Mouse (Mus musculus) layer of hippocampus, postnatal 25 days (tissue): ENCODE results near the gene AA986860. TPM values are rescaled to one million over a fixed set of nuclear protein-coding genes. Genes with fewer than 3 reads are reported as not detected.

Experiments used
- DNase-seq, 2 experiments: peaks; one replicate each; pipeline ENCODE4 v3.0.0; 2022; ENCODE audit warnings: mixed read lengths in 2 of 2, low spot score in 1 of 2; ENCODE audit errors: extremely low spot score in 1 of 2
- total RNA-seq, 2 experiments: library from RNA; stranded (reverse); gene quantifications; 2 replicates each; pipeline ENCODE4 v1.2.3; 2021

The AA986860 gene
- total RNA-seq, 2 experiments from 2014 or later: 1.7 to 2.2 TPM

- DNase-seq: no peak
These were observed 39.3 kb downstream of the AA986860 start for GRCm38 (mm10) chr1:130770981-130771494.

- no peak for DNase-seq
These were observed 43.5 kb downstream of the AA986860 start for GRCm38 (mm10) chr1:130775234-130775633.

DNA sequence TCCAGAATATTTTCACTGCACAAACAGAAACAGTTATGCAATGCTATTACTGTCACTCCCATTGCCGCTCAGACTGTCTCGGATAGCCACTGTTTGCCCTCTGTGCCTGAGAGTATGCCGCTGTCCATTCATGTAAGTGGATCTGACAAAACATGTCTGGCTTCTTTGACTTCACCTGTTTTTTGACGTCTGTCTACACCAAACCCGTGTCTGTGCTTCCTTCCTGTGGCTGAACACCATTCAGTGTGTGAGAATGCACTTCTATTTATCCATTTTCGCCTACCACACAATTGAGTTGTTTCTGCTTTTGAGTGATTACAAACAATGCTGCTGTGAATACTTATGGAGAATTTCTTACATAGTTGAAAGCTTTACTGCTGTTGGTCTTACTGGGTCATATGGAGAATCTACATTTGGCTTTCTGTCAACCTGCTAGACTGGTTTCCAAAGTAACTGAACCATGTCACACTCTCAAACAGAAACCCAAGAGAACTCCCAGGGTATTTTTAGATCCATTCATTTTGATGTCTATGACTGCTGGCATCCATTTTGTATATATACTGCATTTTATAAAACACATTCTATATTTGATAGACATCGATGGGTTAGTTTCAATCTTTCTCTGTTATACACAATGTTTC, 44.0 kb downstream of the AA986860 start:
- DNase-seq: no peak

DNA sequence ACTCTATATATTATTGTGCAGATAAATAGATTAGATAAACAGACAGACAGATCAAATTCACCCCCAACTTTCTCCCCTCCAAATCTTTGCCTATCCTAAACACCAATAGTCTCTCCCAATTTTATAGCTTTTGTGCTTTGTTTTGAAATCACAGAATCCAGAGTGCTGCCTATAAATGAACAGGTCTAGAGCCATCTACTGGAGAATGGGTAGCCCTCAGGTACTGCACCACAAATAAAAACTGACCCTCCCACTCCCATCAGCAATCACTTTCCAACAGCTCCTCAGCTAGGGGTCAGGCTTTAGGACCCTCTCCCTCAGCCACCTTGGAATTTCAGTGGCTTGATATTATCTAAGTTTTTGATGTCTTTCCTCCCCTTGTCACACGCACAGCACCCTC, 44.9 kb downstream of the AA986860 start:
- DNase-seq: no peak

- no peak for DNase-seq
These were observed 48.1 kb downstream of the AA986860 start for GRCm38 (mm10) chr1:130779867-130780266.

DNA sequence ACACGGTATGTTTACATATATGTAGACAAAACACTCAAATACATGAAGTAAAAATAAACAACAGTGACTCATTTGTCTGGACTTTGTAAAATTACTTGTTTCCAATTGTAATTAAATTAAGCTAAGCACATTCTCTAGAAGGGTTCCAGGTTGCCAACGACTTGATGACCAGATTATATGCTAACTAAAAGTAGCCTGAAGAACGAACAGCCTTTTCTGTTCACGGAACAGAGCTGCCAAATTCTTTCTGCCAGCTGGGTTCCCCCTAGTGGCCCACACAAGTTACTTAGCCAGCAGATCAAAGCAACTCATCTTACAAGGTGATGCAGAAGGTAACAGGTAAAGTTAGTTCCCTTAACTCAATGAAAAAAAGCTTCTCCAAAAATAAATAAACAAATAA, 52.3 kb downstream of the AA986860 start:
- DNase-seq: no peak

DNA sequence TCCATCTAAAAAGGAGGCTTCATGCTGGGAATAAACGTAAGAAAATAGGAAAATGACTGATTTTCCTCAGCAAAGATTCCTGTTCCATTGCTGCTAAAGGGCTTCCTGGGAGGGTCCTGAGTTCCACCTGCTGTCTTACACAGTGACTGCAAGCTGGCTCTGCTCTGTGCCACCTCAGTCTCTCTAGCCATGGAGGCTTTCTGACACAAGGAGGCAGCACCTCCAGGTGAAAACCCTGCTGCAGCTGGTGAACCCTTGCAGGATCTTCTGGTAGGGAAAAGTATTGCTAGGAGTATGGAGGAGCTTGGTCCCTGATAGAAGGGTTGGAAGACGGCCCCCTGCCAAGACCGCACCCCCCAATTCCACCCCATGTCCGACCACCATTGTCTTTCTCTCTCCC, 55.2 kb downstream of the AA986860 start:
- no peak for DNase-seq

DNA sequence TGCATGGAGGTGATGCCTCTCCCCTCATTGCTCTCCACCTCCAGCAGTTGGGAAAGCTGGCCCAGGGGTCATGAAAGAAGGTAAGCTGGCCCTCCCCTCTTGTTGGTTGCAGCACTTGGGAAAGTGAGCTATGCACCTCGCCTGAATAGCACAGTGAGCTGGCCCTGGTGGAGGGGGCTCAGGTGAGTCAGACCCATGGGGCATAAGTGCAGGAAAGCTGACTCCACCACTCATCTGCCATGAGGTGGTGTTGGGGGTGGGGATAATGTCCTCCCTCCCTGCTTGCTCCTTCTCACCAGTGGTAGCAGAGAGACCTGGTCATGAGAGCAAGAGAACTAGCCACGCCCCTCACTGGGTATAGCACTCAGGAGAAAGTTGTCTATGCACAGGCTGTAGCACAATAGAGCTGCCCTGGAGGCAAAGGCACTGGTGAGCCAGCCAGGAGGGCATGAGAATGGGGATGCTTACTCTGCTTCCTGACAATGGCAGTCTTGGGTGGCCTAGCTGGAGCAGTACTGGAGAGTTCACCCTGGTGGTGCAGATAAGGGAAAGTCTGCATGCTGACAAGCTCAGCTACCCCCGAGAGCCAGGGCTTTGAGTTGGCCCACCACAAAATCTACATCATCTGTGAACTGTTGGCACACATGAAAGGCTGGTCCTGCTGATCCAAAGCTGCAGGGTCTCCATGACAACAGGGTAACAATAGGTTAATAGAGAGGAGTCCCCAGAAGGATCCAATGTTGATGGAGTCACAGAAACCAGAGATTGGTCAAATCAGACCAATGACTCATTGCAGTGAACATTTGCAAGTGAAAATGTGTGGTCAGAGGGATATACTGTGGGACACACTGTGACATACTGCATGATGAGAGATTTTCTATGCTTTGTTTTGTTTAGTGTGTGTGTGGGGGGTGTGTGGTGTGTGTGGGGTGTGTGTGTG, 58.0 kb downstream of the AA986860 start:
- DNase-seq: no peak

Other genes with a start within 250 kb of the AA986860 start
- gene Zp3r, start 102.4 kb upstream of the AA986860 start, total RNA-seq: not detected
- 1 to 10 TPM in 1 of 2 experiments, under 1 TPM in 1; 0.89 to 1.1 TPM for gene C4bp, start 70.3 kb upstream of the AA986860 start, total RNA-seq
- under 1 TPM in 1 of 2 experiments, not detected in 1; 0.31 TPM for gene Gm29427, start 16.2 kb upstream of the AA986860 start, total RNA-seq
- gene Yod1, start 14.6 kb upstream of the AA986860 start, total RNA-seq: 10 to 100 TPM; 15.3 to 17.6 TPM
- 10 to 100 TPM; 38.6 to 53.6 TPM for gene Pfkfb2, start 2.7 kb upstream of the AA986860 start, total RNA-seq
- gene Fcamr, start 68.9 kb downstream of the AA986860 start, total RNA-seq: not detected
- gene Pigr, start 94.7 kb downstream of the AA986860 start, total RNA-seq: not detected
- gene Fcmr, start 133.7 kb downstream of the AA986860 start, total RNA-seq: under 1 TPM in 1 of 2 experiments, not detected in 1; 0.68 TPM
- not detected for gene Il24, start 155.5 kb downstream of the AA986860 start, total RNA-seq
- gene Il20, start 179.5 kb downstream of the AA986860 start, total RNA-seq: not detected
- gene Il19, start 208.1 kb downstream of the AA986860 start, total RNA-seq: not detected